Mouse (Mus musculus): ENCODE results near the gene Tmem182. TPM values are rescaled to one million over a fixed set of nuclear protein-coding genes. Genes with fewer than 3 reads are reported as not detected.

The Tmem182 gene
- polyA plus RNA-seq, 1 experiment from 2014 or later, result 44.8 TPM

DNA sequence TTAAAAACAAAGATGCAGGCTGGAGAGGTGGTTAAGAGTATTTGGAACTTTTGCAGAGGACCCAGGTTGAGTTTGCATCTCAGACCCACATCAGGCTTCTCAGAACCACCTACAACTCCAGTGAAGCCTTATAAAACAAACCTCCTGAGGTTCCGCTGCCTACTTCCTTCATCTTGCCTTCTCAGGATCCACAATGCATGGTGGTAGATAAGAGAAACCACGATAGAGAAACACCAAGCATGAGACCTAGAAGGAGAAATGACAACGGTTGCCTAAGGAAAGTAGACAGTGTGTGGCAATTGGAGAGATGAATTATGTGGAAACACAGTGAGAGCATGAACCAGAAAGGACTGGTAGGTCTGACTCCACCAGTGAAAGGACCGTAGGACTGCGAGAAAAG is 4.5 kb upstream of the Tmem182 start:
- H3K9ac ChIP-seq, result no peak overlapping the region
- 80% methylated on average over 5 of the region's 5 CpGs for WGBS
- H3K4me2 ChIP-seq, result no peak overlapping the region
- no peaks in the 10 kb centered on the region for H3K36me3 ChIP-seq
- H3K9me3 ChIP-seq (replicated peaks), result no peaks in the 10 kb centered on the region
- no peak overlapping the region for H3K27ac ChIP-seq
- no peak overlapping the region for H3K4me3 ChIP-seq
- no peaks in the 10 kb centered on the region for H3K27me3 ChIP-seq
- H3K4me1 ChIP-seq (replicated peaks), result peaks cover 16% of the 10 kb centered on the region; the same call in 1 of the 2 replicates
- ATAC-seq (replicated peaks; ENCODE audit: insufficient number of reproducible peaks, insufficient read depth, low FRiP score, low read depth), result no peak

DNA sequence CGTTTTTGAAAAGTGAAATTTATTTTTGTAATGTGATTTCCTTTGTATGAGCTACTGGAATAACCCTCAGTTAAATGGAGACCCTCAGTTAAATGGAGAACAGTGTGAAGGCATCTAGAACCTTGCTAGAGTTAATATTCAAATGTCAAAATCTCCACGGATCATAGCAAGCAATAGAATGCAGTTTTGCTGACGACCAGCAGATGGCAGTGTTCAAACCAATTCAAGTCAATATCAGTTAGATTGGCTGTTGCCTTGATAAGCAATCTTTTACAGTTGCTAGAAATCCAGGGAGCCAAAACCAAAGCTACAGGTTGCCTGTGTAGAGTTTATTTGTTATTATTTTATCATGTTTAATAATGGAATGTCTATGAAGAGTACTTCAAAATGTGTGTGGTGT is 2.6 kb upstream of the Tmem182 start:
- H3K4me3 ChIP-seq, result no peak overlapping the region
- no peak for ATAC-seq (replicated peaks; ENCODE audit: insufficient number of reproducible peaks, insufficient read depth, low FRiP score, low read depth)
- H3K27me3 ChIP-seq, result no peaks in the 10 kb centered on the region
- no peak overlapping the region for H3K27ac ChIP-seq
- 22% methylated on average over 3 of the region's 3 CpGs for WGBS
- H3K4me2 ChIP-seq, result no peak overlapping the region
- no peak overlapping the region for H3K9ac ChIP-seq
- no peaks in the 10 kb centered on the region for H3K36me3 ChIP-seq
- no peaks in the 10 kb centered on the region for H3K9me3 ChIP-seq (replicated peaks)
- H3K4me1 ChIP-seq (replicated peaks), result peaks cover 16% of the 10 kb centered on the region; the same call in 1 of the 2 replicates

DNA sequence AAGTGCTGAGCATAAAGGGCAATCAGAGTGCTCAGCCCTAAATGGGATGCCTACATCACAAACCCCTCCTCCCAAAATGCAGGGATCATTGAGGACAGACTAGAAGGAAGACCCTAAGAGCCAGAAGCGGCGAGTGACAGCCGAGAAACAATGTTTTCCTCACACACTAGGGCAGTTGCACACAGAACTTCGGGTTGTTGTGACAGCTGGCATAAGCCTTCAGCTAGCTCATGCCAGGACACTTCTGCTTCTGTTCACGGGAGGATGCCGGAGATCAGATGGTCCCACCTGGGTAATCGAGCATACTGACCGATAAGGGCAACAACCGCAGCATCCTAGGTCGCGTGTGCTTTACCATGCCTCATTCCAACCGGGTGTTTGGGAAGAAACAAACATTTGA is 1.3 kb upstream of the Tmem182 start:
- 81% methylated on average over 12 of the region's 12 CpGs for WGBS
- ATAC-seq (replicated peaks; ENCODE audit: insufficient number of reproducible peaks, insufficient read depth, low FRiP score, low read depth), result no peak
- no peaks in the 10 kb centered on the region for H3K36me3 ChIP-seq
- H3K9ac ChIP-seq, result no peak overlapping the region
- H3K9me3 ChIP-seq (replicated peaks), result no peaks in the 10 kb centered on the region
- no peaks in the 10 kb centered on the region for H3K27me3 ChIP-seq
- H3K4me1 ChIP-seq (replicated peaks), result peaks cover 16% of the 10 kb centered on the region; the same call in 1 of the 2 replicates
- H3K4me2 ChIP-seq, result no peak overlapping the region
- 0 out of 2 replicates have a peak overlapping the region, but pooled peaks have one; percentile 93 for H3K27ac ChIP-seq
- no peak overlapping the region for H3K4me3 ChIP-seq

DNA sequence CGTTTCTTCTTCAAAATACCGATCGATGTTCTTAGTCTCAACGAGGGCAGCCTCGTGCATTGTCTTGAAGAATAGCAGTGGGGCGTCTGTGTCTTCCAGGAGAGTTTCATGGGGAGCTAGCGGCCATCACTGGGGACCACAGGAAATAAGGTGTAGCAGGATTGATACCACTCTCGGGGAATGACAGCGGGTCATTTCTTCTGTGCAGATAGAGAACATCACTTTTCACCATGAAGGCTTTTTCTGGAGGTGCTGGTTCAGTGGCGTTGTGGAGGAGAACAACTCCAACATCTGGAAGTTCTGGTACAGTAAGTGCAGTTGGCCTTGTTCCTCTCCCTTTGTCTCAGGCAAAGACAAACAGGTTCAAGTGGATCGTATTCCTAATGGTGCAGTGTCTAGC is 490 bp downstream of the Tmem182 start:
- Histone ChIP-seq H3K4me1 (replicated peaks) (peaks cover 16% of the 10 kb centered on the region; the same call in 1 of the 2 replicates), H3K9ac (peak overlapping the region; percentile 27), H3K27me3 (no peaks in the 10 kb centered on the region), H3K27ac (peak overlapping the region; percentile 93), H3K36me3 (no peaks in the 10 kb centered on the region), H3K4me2 (peak overlapping the region; percentile 44), H3K9me3 (replicated peaks) (no peaks in the 10 kb centered on the region), H3K4me3 (peak overlapping the region; percentile 40)
- ATAC-seq (replicated peaks; ENCODE audit: insufficient number of reproducible peaks, insufficient read depth, low FRiP score, low read depth), result no peak
- WGBS, result 71% methylated on average over 11 of the region's 11 CpGs

DNA sequence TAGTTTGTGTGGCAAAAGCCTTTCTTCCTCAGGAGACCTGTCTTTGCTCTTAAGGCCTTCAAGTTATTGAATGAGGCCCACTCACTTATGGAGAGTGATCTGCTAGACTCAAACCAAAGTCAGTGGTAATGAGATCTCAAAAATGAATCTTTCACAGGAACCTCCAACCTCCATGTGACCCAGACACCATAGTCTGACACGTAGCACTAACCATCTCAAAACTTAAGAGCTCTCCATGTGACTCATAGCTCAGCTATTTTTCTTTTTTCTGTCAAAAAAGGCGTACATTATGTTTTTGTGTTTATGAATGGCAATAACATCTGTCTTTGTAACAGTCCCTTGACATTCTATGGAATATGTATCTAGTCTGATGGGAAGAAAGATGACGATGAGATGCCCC is 3.2 kb downstream of the Tmem182 start:
- 77% methylated on average over 3 of the region's 3 CpGs for WGBS
- no peak overlapping the region for H3K27ac ChIP-seq
- H3K9me3 ChIP-seq (replicated peaks), result no peaks in the 10 kb centered on the region
- H3K4me1 ChIP-seq (replicated peaks), result peaks cover 11% of the 10 kb centered on the region; the same call in 1 of the 2 replicates
- H3K9ac ChIP-seq, result no peak overlapping the region
- no peak for ATAC-seq (replicated peaks; ENCODE audit: insufficient number of reproducible peaks, insufficient read depth, low FRiP score, low read depth)
- H3K36me3 ChIP-seq, result no peaks in the 10 kb centered on the region
- no peak overlapping the region for H3K4me3 ChIP-seq
- H3K27me3 ChIP-seq, result no peaks in the 10 kb centered on the region
- no peak overlapping the region for H3K4me2 ChIP-seq

DNA sequence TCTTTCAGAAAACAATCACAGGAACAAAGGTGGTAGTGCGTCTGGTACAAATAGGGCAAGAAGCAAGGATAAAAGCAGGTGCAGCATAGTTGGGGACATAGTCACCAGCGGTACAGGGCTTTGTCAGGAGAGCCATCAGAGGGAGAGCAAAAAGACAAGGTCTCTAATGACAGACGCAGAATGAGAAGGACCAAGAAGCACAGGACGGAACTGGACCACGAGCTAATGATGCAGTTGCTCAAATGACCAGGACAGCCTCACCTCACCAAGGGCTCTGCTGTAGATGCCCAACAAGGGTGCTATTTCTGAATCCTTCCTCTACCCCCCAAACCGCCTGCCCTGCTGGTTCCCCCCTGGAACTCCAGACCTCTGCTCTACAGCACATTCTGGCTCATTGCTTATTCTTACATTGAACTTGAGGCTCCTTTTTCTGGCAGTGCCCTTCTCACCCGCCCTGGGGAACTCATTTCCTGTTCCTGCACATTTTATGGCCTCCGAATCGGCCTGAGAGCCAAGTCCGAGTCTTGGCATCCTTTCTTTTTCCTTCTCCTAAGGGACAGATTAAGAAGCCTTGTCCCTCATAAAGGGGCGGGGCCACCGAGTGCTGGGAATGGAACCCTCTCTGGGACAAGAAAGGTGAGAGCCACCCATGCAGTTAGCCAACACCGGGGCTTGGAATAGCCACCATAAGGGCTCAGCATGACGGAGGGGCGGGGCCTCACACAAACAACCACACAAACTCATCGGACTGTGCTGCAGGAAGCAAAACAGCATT is 9.9 kb downstream of the Tmem182 start:
- H3K9ac ChIP-seq, result no peak overlapping the region
- H3K4me3 ChIP-seq, result no peak overlapping the region
- H3K4me1 ChIP-seq (replicated peaks), result peaks cover 12% of the 10 kb centered on the region
- H3K27ac ChIP-seq, result no peak overlapping the region
- no peaks in the 10 kb centered on the region for H3K27me3 ChIP-seq
- WGBS, result 63% methylated on average over 16 of the region's 16 CpGs
- no peak overlapping the region for H3K4me2 ChIP-seq
- H3K9me3 ChIP-seq (replicated peaks), result no peaks in the 10 kb centered on the region
- H3K36me3 ChIP-seq, result no peaks in the 10 kb centered on the region
- ATAC-seq (replicated peaks; ENCODE audit: insufficient number of reproducible peaks, insufficient read depth, low FRiP score, low read depth), result no peak

DNA sequence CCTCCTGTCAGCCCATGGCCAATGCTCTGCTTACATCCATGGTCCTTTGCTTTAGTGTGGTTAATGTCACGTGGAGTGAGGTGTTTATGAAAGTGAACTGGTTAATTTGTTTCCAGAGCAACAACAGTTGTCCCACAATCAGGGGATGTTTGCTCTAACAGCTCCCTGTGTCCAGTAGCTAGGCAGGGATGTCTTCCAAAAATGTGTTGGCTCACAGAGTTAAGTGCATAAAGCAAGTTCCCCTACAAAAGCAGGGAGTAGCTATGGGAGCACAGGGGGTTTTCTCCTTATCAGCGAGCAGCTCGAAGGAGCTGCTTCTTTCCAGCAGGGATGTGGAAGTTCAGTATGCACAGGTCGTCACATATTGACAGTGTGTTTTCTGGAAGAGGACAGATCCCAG is 19.1 kb downstream of the Tmem182 start:
- no peak overlapping the region for H3K27ac ChIP-seq
- H3K4me1 ChIP-seq (replicated peaks), result peaks cover 16% of the 10 kb centered on the region
- no peak for ATAC-seq (replicated peaks; ENCODE audit: insufficient number of reproducible peaks, insufficient read depth, low FRiP score, low read depth)
- no peak overlapping the region for H3K4me2 ChIP-seq
- no peak overlapping the region for H3K9ac ChIP-seq
- H3K36me3 ChIP-seq, result no peaks in the 10 kb centered on the region
- H3K4me3 ChIP-seq, result no peak overlapping the region
- no peaks in the 10 kb centered on the region for H3K9me3 ChIP-seq (replicated peaks)
- WGBS, result 52% methylated on average over 4 of the region's 4 CpGs
- no peaks in the 10 kb centered on the region for H3K27me3 ChIP-seq

DNA sequence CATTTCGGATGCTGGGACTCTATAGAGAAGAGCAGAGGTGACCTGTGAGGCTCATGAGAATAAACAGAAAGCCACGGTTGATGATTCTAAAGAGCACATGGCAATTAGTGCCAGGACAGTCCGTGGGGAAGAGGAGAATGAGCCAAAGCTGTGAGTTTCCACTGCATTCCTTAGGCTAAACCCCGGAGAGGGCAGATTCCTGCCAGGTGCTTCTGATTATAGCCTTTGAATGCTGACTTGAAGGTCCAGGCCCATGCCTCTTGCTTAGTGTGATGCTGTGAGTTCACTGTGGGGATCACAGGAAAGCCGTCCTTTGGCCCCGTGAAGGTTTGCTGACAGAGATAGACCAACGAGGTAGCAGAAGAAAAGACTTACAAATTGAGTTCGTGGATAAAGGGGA is 19.5 kb downstream of the Tmem182 start:
- Histone ChIP-seq H3K27ac (no peak overlapping the region), H3K4me1 (replicated peaks) (peaks cover 16% of the 10 kb centered on the region), H3K9ac (no peak overlapping the region), H3K9me3 (replicated peaks) (no peaks in the 10 kb centered on the region), H3K4me3 (no peak overlapping the region), H3K4me2 (no peak overlapping the region), H3K27me3 (no peaks in the 10 kb centered on the region), H3K36me3 (no peaks in the 10 kb centered on the region)
- ATAC-seq (replicated peaks; ENCODE audit: insufficient number of reproducible peaks, insufficient read depth, low FRiP score, low read depth), result no peak
- 65% methylated on average over 8 of the region's 8 CpGs for WGBS

DNA sequence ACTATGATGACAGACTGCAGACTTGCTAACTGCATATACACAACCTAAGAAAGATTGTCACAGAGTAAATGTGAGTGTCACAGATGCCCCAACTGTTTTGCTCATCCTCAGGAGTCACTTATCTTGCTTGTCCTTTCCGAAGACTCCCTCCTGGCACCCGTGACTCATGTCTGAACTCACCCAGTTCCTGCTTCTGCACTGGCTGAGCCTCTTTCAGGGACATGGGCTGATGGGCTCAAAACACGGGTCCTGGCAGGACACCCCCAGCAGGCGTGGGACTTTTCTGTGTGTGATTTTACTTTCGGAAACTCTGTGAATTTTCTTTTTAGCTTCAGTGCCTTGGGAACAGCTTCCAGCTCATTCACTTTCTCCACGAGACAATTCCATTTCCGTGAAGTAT is 20.4 kb downstream of the Tmem182 start:
- Histone ChIP-seq H3K9me3 (replicated peaks) (no peaks in the 10 kb centered on the region), H3K36me3 (no peaks in the 10 kb centered on the region), H3K4me1 (replicated peaks) (peaks cover 16% of the 10 kb centered on the region), H3K27me3 (no peaks in the 10 kb centered on the region), H3K4me3 (no peak overlapping the region), H3K4me2 (no peak overlapping the region), H3K9ac (no peak overlapping the region), H3K27ac (no peak overlapping the region)
- 55% methylated on average over 7 of the region's 7 CpGs for WGBS
- no peak for ATAC-seq (replicated peaks; ENCODE audit: insufficient number of reproducible peaks, insufficient read depth, low FRiP score, low read depth)

DNA sequence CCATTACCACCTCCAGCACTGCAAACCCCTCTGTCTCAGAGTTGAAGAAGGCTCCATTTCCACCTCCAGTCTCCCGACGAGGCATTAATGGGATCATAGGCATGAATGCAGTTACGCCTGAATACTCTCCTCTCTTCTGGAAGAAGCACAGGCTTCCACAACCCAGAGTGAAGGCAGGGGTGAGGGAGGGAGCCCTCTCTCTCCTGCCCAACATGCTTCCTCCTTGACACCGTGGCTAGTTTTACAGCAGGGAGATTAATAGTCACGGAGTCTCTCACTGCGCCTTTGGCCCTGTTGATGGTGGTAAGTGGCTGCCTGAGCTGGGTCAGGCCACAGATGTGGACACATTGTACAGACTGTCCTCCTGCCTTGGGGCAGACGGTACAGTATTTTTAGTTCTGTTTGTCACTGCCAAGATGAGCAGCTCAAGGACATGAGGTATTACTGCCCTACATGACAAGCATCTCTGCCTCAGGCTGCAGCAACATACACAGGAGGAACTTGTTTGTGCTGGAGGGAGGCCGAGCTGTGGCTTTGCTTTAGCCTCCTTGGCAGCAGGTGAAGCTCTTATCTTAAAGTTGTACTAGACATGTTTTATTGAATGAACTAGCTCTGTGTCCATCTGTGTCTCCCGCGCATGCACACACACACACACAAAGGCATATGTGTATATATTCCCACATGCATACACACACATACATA is 24.0 kb downstream of the Tmem182 start:
- Histone ChIP-seq H3K36me3 (no peaks in the 10 kb centered on the region), H3K4me3 (no peak overlapping the region), H3K9me3 (replicated peaks) (no peaks in the 10 kb centered on the region), H3K9ac (no peak overlapping the region), H3K27ac (peak overlapping the region; percentile 8), H3K4me2 (no peak overlapping the region), H3K4me1 (replicated peaks) (peaks cover 16% of the 10 kb centered on the region), H3K27me3 (no peaks in the 10 kb centered on the region)
- ATAC-seq (replicated peaks; ENCODE audit: insufficient number of reproducible peaks, insufficient read depth, low FRiP score, low read depth), result no peak; the same call in 1 of the 2 replicates
- 52% methylated on average over 10 of the region's 10 CpGs for WGBS

DNA sequence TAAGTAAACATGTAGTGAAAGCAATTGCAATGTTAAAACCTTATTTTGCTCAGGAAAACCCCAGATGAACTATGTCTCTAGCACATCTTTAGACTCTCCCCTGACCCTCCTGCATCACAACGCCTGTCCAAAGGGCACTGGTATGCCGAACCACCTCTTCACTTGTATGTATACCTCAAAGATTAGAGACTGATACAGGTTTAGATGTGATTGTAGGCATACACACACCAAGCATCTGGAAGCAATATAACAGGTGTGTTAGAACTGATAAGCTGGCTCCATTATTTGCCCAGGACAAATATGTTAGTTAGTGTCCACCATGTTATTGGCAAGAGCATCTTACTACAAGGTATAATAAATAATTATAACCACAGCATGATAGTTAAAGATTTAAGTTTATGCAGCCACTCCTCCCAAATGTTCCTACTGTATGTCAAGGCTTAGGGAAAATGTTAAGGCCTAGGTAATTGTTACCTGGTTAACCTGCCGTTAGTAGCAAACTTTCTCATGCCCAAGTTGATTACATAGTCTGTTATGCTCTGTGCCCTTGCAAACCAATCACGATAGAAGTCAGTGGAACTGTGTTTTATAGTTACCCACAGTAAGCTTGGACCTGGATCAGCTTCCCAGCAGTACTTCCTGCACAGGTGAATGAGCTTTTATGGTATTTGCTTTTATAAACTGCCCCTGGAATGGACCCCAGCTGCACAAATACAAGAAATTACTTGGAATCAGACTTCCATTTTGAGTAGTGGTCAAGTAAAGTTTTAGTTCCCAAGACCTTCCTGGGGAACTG is 25.5 kb downstream of the Tmem182 start:
- Histone ChIP-seq H3K27ac (no peak overlapping the region), H3K4me2 (no peak overlapping the region), H3K9me3 (replicated peaks) (no peaks in the 10 kb centered on the region), H3K4me3 (no peak overlapping the region), H3K36me3 (no peaks in the 10 kb centered on the region), H3K9ac (no peak overlapping the region), H3K4me1 (replicated peaks) (0 out of 2 replicates have a peak, but pooled peaks cover 6% of the 10 kb centered on the region), H3K27me3 (no peaks in the 10 kb centered on the region)
- 82% methylated on average over 4 of the region's 4 CpGs for WGBS
- ATAC-seq (replicated peaks; ENCODE audit: insufficient number of reproducible peaks, insufficient read depth, low FRiP score, low read depth), result no peak
